Mouse (Mus musculus): ENCODE measurements around the gene Gatad1. TPM values are rescaled to one million over a fixed set of nuclear protein-coding genes. Genes with fewer than 3 reads are reported as not detected.
"Not testable (repeated sequence)": the region's sequence is repeated elsewhere in the genome, so short reads cannot be mapped to it uniquely, and the experiment has no call there.

The Gatad1 gene
- 100 to 1,000 TPM; 103 to 108 TPM for total RNA-seq (2021)
- long read RNA-seq, transcript Gatad1-201 (5 exons, 2,545 nt), result major isoform, 18 of 31 reads
- long read RNA-seq, partial matches to known transcripts, result 2 of 31 reads
- long read RNA-seq, other reads (novel, unspliced or antisense), result 8 of 31 reads

DNA sequence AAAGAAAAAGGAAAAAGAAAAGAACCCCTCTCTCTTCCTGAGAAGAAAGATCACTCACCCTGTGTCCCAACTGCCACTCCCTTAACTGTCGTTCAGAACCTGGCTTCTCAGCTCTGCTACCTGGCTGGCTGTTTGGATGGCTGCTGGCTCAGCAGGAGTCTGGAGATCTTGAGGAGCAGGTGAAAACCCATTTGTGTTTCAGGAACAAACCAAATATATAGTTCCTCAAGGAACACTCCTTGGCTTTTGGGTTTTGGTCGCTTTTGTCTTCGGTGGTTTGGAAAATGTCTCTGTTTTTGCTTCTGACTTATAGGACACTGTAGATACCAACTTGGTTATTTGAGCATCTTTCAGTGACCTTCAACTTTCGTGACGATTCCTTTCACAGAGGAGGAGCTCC lies at the start of gene Gatad1:
TSS of gene Gatad1 (minus strand) at position 101 of the 400 bp plus-strand sequence.
- DNase-seq (ENCODE audit: low spot score in 2 of 2), result no peak

DNA sequence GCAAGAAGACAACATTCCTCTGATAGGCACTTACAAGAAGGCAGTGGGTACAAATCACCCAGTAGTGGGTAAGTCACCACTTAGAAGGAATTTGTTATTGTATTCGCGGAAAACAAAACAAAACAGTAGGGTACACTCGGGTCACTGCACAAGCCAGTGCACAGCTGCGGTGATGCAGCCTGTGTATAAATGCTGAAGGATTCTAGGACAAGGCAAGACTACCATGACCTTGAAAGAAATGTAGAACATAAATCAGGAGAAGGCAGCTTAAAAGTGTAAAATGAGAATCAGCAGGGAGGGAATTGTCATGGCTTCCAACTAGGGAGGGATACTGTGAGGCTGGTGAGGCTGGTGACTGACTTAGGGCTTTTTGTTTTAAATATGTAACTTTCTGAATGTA lies 45.2 kb upstream of the Gatad1 start:
- no peak for DNase-seq (ENCODE audit: low spot score in 2 of 2)

DNA sequence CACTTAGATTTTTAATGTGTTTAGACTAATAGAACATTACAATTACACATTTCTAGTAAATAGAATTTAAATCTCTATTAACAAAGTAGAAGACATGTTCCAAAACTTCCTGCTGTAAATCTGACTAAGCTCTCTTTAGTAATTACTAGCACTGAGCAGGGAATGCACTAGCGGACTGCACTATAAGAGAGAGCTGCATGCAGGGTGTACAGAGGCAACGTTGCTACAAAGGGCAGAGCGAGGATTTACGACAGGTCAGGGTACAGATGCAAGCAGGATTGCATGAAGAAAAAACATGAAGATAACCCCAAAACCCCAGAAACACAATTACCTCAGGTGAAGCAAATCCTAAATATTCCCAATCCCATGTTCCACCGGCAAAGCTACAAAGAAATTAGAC lies 43.0 kb upstream of the Gatad1 start:
- DNase-seq (ENCODE audit: low spot score in 2 of 2), result no peak

DNA sequence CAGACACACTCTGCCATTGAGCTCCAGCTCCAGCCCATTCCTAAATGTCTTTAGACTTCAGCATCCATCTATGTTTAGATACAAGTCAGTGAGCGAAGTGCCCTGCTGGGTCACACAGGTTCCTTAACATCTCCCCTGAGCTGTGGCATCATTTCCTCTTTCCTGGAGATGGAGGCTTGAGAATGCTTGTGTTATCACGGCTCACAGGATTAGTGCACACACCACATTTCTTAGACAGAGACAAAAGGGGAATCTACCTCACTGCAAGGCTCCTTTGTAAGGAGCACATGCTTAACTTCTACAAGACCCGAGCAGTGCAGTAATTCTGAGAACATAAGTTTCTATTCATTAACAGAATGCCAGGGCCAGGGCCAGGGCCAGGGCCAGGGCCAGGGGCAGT lies 39.0 kb upstream of the Gatad1 start:
- no peak for DNase-seq (ENCODE audit: low spot score in 2 of 2)

DNA sequence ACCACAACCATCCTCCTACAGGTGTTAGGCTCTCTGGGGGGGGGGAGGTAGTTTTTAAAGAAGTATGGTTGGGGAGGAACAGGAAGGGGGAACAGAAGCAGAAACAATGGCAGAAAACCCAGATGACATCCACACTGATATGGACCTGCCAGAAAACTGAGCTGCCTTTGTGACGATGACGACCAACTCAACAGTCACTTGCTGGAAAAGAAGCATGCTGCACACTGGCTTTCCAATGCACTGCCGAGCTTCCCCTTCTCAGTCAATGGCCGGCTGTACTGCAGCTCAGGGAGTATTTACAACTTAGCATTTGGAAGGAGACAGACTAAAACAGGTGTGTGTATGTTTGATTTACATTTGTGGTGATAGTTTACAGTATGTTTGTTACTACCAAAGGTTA lies 38.2 kb upstream of the Gatad1 start:
- DNase-seq (ENCODE audit: low spot score in 2 of 2), result no peak

GRCm38 (mm10) chr5:3692956-3693355 lies 36.0 kb upstream of the Gatad1 start:
- DNase-seq (ENCODE audit: low spot score in 2 of 2), result no peak

- DNase-seq (ENCODE audit: low spot score in 2 of 2), result no peak
These were observed 34.3 kb upstream of the Gatad1 start for GRCm38 (mm10) chr5:3691283-3691682.

DNA sequence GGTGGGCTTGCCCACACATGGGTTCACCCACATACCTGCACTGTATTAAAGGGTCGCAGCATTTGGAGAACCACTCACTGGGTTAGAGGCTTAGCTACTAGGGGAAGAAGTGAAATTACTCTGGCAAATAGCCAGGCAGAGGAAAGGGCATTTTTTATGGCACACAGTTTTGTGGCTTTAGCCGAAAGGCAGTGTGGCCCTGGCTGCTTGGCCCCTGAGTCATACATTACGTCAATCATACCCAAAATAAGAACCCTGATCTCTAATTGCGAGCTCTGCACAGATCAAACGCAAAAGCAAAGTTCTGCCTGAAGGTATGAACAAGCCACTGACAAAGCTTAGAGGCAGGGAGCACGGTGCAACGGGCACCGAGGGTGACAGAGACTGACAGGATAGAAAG lies 31.3 kb upstream of the Gatad1 start:
- DNase-seq (ENCODE audit: low spot score in 2 of 2), result no peak

DNA sequence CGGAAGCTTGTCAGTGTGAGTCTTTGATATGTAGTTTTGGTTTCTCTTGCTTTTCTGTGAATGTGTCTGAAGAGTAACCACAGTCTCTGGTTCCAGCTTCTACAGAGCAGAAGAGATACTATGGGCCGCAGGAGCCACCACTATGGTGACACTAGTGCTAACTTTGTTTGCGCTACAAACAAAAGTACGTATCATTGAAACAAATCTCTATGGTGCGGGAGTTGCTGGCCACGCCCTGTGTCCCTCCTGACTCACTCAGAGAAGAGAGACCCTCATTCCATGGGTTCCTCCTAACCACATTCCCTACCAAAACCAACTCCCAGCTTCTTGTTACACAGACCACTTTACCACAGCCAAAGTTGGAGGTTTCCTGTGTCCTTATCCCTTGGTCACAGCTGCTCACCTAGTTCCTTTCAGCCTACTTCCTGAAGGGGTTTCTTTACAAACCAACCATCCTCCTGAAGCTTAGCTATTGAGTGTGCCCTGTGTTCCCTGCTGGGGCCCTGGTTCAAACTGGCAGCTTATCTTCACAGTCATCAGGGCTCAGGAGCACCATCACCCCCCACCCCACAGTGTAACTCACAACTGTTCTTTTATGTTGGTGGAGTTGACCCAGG lies 13.1 kb upstream of the Gatad1 start:
- no peak for DNase-seq (ENCODE audit: low spot score in 2 of 2)

GRCm38 (mm10) chr5:3666585-3666984 lies 9.6 kb upstream of the Gatad1 start:
- DNase-seq (ENCODE audit: low spot score in 2 of 2), result no peak

- no peak for DNase-seq (ENCODE audit: low spot score in 2 of 2)
These were observed 8.2 kb upstream of the Gatad1 start for GRCm38 (mm10) chr5:3665225-3665624.

DNA sequence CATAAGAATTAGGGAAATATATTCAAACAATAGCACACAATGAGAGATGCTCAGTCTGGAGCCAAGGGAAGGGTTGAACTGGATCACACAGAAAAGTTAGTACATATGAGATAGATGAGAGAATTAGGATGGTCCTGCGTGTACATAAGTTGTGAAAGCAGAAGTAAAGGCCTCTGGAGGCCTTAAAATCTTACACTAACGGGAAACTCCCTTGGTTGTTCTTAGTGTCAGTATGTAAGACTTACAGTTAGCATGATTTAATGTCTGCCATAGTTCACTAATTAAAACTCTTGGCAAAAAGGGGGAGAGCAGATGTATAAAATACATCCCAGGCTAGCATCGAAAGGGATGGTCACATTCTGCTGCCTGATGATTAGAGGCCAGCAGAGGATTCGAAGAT lies 3.2 kb downstream of the Gatad1 start:
- no peak for DNase-seq (ENCODE audit: low spot score in 2 of 2)

GRCm38 (mm10) chr5:3652903-3653575 lies 3.9 kb downstream of the Gatad1 start:
- DNase-seq (ENCODE audit: low spot score in 2 of 2), result not testable (repeated sequence)

DNA sequence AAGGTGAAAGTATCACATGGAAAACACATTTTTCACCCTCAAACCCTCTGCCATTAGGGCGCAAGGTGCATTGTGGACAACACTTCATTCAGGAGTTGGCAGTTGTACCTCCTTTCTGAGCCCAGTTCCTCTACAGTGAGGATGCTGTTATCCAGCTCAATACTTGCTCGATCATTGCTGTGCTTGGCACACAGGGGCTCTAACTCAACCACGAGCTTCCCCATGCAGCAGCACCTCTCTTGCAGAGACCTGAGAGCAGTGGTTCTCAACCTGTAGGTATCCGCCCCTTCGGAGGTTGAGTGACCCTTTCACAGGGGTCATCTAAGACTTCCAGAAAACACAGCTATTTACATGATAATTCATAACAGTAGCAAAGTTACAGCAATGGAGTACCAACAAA lies 5.4 kb downstream of the Gatad1 start:
- no peak for DNase-seq (ENCODE audit: low spot score in 2 of 2)

- no peak for DNase-seq (ENCODE audit: low spot score in 2 of 2)
These were observed 6.1 kb downstream of the Gatad1 start, which contains the start of gene Tmbim7 for GRCm38 (mm10) chr5:3650881-3651280. TSS of gene Tmbim7 (plus strand) at chr5:3651181.

GRCm38 (mm10) chr5:3648849-3649210 lies 8.2 kb downstream of the Gatad1 start:
- no peak for DNase-seq (ENCODE audit: low spot score in 2 of 2)

DNA sequence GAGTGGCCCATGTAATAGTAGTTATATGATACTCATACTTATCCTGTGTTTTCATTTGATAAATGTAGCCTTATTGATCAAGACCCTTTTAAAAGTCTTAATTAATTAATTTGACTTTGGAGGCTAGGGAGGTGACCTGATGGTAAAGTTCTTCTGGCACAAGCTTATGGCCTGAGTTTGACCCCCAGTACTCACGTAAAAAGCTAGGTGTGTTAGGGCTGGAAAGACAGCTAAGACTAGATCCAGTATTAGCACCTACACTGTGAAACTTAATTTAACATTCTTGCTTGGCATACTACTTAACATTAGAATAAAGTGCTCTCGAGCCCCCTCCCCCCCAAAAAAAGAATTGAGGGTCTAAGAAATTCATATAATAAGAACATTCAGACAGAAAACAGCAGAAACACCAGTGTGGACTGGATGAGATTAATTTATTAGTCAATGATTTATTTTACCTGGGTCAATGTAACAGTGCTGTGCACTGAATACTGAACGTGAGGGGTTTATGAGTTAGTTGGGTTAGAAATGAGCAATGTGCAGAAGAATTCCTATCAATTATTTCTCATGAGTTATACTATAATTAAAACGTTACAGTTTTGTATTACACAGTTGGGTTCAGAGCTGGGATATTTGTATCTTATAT lies 8.7 kb downstream of the Gatad1 start:
- no peak for DNase-seq (ENCODE audit: low spot score in 2 of 2)

DNA sequence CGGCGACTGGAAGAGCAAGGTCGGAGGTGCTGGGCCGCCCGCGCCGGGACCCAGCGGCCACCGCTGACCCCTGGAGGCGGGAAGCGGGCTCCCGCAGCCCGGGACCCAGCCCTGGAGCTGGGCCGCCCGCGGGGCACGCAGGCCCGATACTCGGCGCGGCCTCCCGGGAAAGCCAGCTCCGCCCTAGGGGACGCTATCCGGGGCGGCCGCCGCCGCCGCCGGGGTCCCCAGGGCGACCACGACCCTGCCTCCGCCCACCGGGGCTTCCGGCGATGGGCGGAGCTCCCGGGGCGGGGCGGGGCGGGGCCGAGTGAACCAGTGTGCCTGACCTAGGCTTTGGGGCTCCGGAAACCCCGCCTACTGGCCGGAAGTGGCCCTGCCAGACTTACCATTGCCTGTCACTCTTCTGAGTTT lies 9.3 kb downstream of the Gatad1 start:
- peak; percentile 64 to 88 for DNase-seq (ENCODE audit: low spot score in 2 of 2)

DNA sequence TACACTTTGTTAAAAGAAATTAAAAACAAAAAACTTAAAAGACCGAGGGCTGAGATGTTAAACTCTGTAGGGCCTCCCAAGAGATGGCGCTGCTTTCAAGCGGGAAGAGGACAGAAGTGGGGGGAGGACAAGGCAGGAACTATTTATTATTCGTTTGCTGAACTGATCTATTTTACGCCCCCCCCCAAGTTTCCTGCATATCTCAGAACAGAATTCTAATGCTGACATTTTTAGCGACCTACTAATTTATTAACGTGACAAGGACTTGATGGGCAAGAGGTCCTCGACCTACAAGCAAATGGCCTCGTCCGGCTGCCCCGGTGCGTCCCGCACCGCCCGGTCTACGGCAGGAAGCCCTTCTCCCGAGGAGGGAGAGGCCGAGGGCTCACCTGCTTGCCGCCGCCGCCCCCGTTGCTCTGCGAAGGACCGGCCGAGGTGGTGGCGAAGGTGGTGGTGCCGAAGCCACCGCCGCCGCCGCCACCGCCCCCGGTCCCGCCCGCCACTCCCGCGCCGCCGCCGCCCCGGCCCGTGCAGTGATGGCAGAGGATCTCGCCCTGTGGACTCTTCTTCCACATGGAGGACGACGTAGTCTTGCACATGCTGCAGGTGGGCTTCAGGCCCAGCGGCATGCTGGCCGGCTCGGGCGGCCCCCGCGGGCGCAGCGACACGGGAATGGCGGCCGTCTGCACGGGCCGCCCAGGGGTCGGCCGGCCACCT lies 9.8 kb downstream of the Gatad1 start:
- DNase-seq (ENCODE audit: low spot score in 2 of 2), result peak in 1 of 2 experiments; percentile 67

DNA sequence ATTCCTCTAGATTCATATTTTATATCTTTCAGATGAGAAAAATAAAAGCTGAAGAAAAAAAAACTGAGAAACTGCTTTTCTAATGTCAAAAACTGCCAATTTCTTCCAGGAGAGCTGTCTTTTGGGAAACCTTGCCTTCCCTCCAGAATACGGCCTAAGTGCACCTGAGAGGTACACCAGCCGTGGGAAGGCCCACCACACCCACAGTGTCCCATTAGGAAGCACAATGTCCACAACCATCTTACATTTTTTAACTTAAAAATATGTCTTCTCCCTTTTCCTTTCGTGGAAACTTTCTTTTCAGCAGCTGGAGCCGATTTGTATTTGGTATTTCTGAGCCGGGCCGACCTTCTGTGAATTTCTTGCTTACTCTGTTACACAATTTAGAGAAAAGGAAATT lies 10.4 kb downstream of the Gatad1 start:
- no peak for DNase-seq (ENCODE audit: low spot score in 2 of 2)

DNA sequence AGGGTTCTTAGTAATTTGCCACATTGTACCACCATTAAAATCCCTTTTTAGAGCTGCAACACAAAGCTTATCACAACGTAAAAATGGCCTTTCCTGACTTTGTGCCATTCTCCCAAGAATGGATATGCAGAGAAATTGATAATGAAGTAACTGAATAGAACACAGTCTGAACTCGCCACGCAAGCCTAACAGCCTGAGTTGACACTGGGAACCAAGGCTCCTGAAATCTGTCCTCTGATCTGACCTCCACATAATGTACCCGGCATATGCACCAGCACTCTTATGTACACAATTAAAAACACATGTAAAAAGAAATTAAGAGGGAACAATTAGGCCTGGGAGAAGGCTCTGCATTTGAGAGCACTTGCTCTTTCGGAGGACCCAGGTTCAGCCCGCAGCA lies 11.7 kb downstream of the Gatad1 start:
- DNase-seq (ENCODE audit: low spot score in 2 of 2), result no peak

- no peak for DNase-seq (ENCODE audit: low spot score in 2 of 2)
These were observed 12.4 kb downstream of the Gatad1 start for GRCm38 (mm10) chr5:3644621-3645020.
